Mouse (Mus musculus): ENCODE data around the gene Cyb5r4. TPM values are rescaled to one million over a fixed set of nuclear protein-coding genes. Genes with fewer than 3 reads are reported as not detected.
A peak's percentile ranks its signal among the peaks of the same experiment; 100 is the strongest.
"Not testable (repeated sequence)": the region's sequence is repeated elsewhere in the genome, so short reads cannot be mapped to it uniquely, and the experiment has no call there.

Cyb5r4 gene
- polyA plus RNA-seq, 1 experiment from 2014 or later = 93.9 TPM

- Histone ChIP-seq H3K4me2 (no peak overlapping the region), H3K4me3 (no peak overlapping the region), H3K36me3 (ENCODE audit: poor library complexity, severe bottlenecking) (peaks cover 24% of the 10 kb centered on the region), H3K9me3 (replicated peaks) (no peaks in the 10 kb centered on the region), H3K9ac (no peak overlapping the region), H3K27ac (no peak overlapping the region), H3K4me1 (no peaks in the 10 kb centered on the region), H3K27me3 (no peaks in the 10 kb centered on the region)
- 89% methylated on average over 4 of the region's 4 CpGs for WGBS
- no peak for ATAC-seq
Observed at GRCm38 (mm10) chr9:87032196-87032595, 10.4 kb downstream of the Cyb5r4 start.

GRCm38 (mm10) chr9:87034831-87035580 lies 13.2 kb downstream of the Cyb5r4 start:
- Histone ChIP-seq H3K9ac (no peak overlapping the region), H3K4me3 (no peak overlapping the region), H3K27ac (no peak overlapping the region), H3K36me3 (ENCODE audit: poor library complexity, severe bottlenecking) (peaks cover 21% of the 10 kb centered on the region), H3K9me3 (replicated peaks) (no peaks in the 10 kb centered on the region), H3K27me3 (no peaks in the 10 kb centered on the region), H3K4me1 (no peaks in the 10 kb centered on the region), H3K4me2 (no peak overlapping the region)
- WGBS = 82% methylated on average over 2 of the region's 2 CpGs
- no peak for ATAC-seq

- H3K9ac ChIP-seq = no peak overlapping the region
Observed at GRCm38 (mm10) chr9:87049425-87049824, 27.6 kb downstream of the Cyb5r4 start.

GRCm38 (mm10) chr9:87055547-87056235 lies 33.9 kb downstream of the Cyb5r4 start:
- Histone ChIP-seq H3K27me3 (no peaks in the 10 kb centered on the region), H3K9me3 (replicated peaks) (no peaks in the 10 kb centered on the region), H3K4me3 (no peak overlapping the region), H3K27ac (no peak overlapping the region), H3K4me2 (no peak overlapping the region), H3K36me3 (ENCODE audit: poor library complexity, severe bottlenecking) (peaks cover 44% of the 10 kb centered on the region), H3K4me1 (no peaks in the 10 kb centered on the region), H3K9ac (no peak overlapping the region)
- WGBS = 96% methylated on average over 11 of the region's 11 CpGs
- ATAC-seq = no peak

More at GRCm38 (mm10) chr9:87049425-87049824, 27.6 kb downstream of the Cyb5r4 start:
- no peaks in the 10 kb centered on the region for H3K27me3 ChIP-seq
- no peak overlapping the region for H3K4me3 ChIP-seq
- 81% methylated on average over 4 of the region's 4 CpGs for WGBS
- H3K27ac ChIP-seq = no peak overlapping the region
- no peak overlapping the region for H3K4me2 ChIP-seq
- H3K9me3 ChIP-seq (replicated peaks) = no peaks in the 10 kb centered on the region
- H3K36me3 ChIP-seq (ENCODE audit: poor library complexity, severe bottlenecking) = peaks cover 39% of the 10 kb centered on the region
- no peak for ATAC-seq
- H3K4me1 ChIP-seq = no peaks in the 10 kb centered on the region

GRCm38 (mm10) chr9:87062337-87062736 lies 40.5 kb downstream of the Cyb5r4 start:
- H3K36me3 ChIP-seq (ENCODE audit: poor library complexity, severe bottlenecking) = peaks cover 73% of the 10 kb centered on the region
- H3K9ac ChIP-seq = no peak overlapping the region
- H3K4me1 ChIP-seq = no peaks in the 10 kb centered on the region
- 85% methylated on average over 5 of the region's 5 CpGs for WGBS
- no peak overlapping the region for H3K4me2 ChIP-seq
- no peaks in the 10 kb centered on the region for H3K27me3 ChIP-seq
- H3K4me3 ChIP-seq = no peak overlapping the region
- no peak overlapping the region for H3K27ac ChIP-seq
- no peak for ATAC-seq
- no peaks in the 10 kb centered on the region for H3K9me3 ChIP-seq (replicated peaks)

GRCm38 (mm10) chr9:87068160-87068559 lies 46.3 kb downstream of the Cyb5r4 start:
- no peak overlapping the region for H3K4me3 ChIP-seq
- H3K9ac ChIP-seq = no peak overlapping the region
- H3K9me3 ChIP-seq (replicated peaks) = no peaks in the 10 kb centered on the region
- no peaks in the 10 kb centered on the region for H3K27me3 ChIP-seq
- no peak for ATAC-seq
- 91% methylated on average over 1 of the region's 1 CpGs for WGBS
- no peak overlapping the region for H3K27ac ChIP-seq
- no peak overlapping the region for H3K4me2 ChIP-seq
- no peaks in the 10 kb centered on the region for H3K4me1 ChIP-seq
- peaks cover 57% of the 10 kb centered on the region for H3K36me3 ChIP-seq (ENCODE audit: poor library complexity, severe bottlenecking)

GRCm38 (mm10) chr9:87071566-87071965 lies 49.8 kb downstream of the Cyb5r4 start:
- H3K27ac ChIP-seq; H3K4me2 ChIP-seq; H3K27me3 ChIP-seq; H3K9me3 ChIP-seq (replicated peaks); ATAC-seq; H3K4me3 ChIP-seq; H3K9ac ChIP-seq; H3K4me1 ChIP-seq: not testable (repeated sequence)
- peaks cover 38% of the 10 kb centered on the region for H3K36me3 ChIP-seq (ENCODE audit: poor library complexity, severe bottlenecking)
- 87% methylated on average over 3 of the region's 3 CpGs for WGBS

GRCm38 (mm10) chr9:87077919-87078318 lies 56.1 kb downstream of the Cyb5r4 start:
- Histone ChIP-seq H3K4me2 (no peak overlapping the region), H3K9ac (no peak overlapping the region), H3K27me3 (no peaks in the 10 kb centered on the region), H3K4me1 (no peaks in the 10 kb centered on the region), H3K9me3 (replicated peaks) (no peaks in the 10 kb centered on the region), H3K27ac (no peak overlapping the region), H3K36me3 (ENCODE audit: poor library complexity, severe bottlenecking) (0 out of 2 replicates have a peak, but pooled peaks cover 10% of the 10 kb centered on the region), H3K4me3 (no peak overlapping the region)
- peak; percentile 48; the same call in 1 of the 2 replicates for ATAC-seq
- WGBS = 30% methylated on average over 2 of the region's 2 CpGs

- no peak overlapping the region for H3K4me3 ChIP-seq
- H3K9me3 ChIP-seq (replicated peaks) = no peaks in the 10 kb centered on the region
- no peaks in the 10 kb centered on the region for H3K4me1 ChIP-seq
- no peak overlapping the region for H3K9ac ChIP-seq
- ATAC-seq = no peak
- H3K36me3 ChIP-seq (ENCODE audit: poor library complexity, severe bottlenecking) = 0 out of 2 replicates have a peak, but pooled peaks cover 10% of the 10 kb centered on the region
- H3K4me2 ChIP-seq = no peak overlapping the region
- H3K27ac ChIP-seq = no peak overlapping the region
- H3K27me3 ChIP-seq = no peaks in the 10 kb centered on the region
- WGBS = 66% methylated on average over 2 of the region's 2 CpGs
Observed at GRCm38 (mm10) chr9:87079511-87079910, 57.7 kb downstream of the Cyb5r4 start.

- WGBS = 87% methylated on average over 4 of the region's 4 CpGs
- no peaks in the 10 kb centered on the region for H3K36me3 ChIP-seq (ENCODE audit: poor library complexity, severe bottlenecking)
- no peak overlapping the region for H3K4me3 ChIP-seq
- no peak overlapping the region for H3K9ac ChIP-seq
- H3K4me1 ChIP-seq = no peaks in the 10 kb centered on the region
- H3K9me3 ChIP-seq (replicated peaks) = no peaks in the 10 kb centered on the region
- H3K27me3 ChIP-seq = no peaks in the 10 kb centered on the region
- no peak overlapping the region for H3K4me2 ChIP-seq
- no peak overlapping the region for H3K27ac ChIP-seq
- ATAC-seq = no peak
Observed at GRCm38 (mm10) chr9:87086991-87087390, 65.2 kb downstream of the Cyb5r4 start.

GRCm38 (mm10) chr9:87097989-87098388 lies 76.2 kb downstream of the Cyb5r4 start:
- ATAC-seq = no peak
- Histone ChIP-seq H3K9me3 (replicated peaks) (no peaks in the 10 kb centered on the region), H3K9ac (no peak overlapping the region), H3K4me2 (no peak overlapping the region), H3K4me1 (no peaks in the 10 kb centered on the region), H3K36me3 (ENCODE audit: poor library complexity, severe bottlenecking) (no peaks in the 10 kb centered on the region), H3K27me3 (no peaks in the 10 kb centered on the region), H3K27ac (no peak overlapping the region), H3K4me3 (no peak overlapping the region)
- WGBS = 56% methylated on average over 2 of the region's 2 CpGs

- Histone ChIP-seq H3K9me3 (replicated peaks) (no peaks in the 10 kb centered on the region), H3K4me2 (peak overlapping the region; percentile 13; the same call in 1 of the 2 replicates), H3K4me3 (no peak overlapping the region), H3K4me1 (peaks cover 5% of the 10 kb centered on the region; the same call in 1 of the 2 replicates), H3K27ac (0 out of 2 replicates have a peak overlapping the region, but pooled peaks have one; percentile 41), H3K27me3 (no peaks in the 10 kb centered on the region), H3K9ac (no peak overlapping the region), H3K36me3 (ENCODE audit: poor library complexity, severe bottlenecking) (no peaks in the 10 kb centered on the region)
- ATAC-seq = peak; percentile 36; the same call in 1 of the 2 replicates
- WGBS = 74% methylated on average over 5 of the region's 5 CpGs
Observed at GRCm38 (mm10) chr9:87115019-87115418, 93.2 kb downstream of the Cyb5r4 start.

All from forebrain, embryonic 13.5 days (tissue).